Mouse (Mus musculus): ENCODE results near the gene Scrn1. TPM values are rescaled to one million over a fixed set of nuclear protein-coding genes. Genes with fewer than 3 reads are reported as not detected.

The Scrn1 gene
- polyA plus RNA-seq, 1 experiment from 2014 or later = 91.6 TPM

GRCm38 (mm10) chr6:54512256-54512655 is 54.0 kb downstream of the Scrn1 start:
- H3K4me1 ChIP-seq (replicated peaks) = peaks cover 24% of the 10 kb centered on the region
- H3K4me2 ChIP-seq = no peak overlapping the region
- H3K27me3 ChIP-seq = no peaks in the 10 kb centered on the region
- no peak overlapping the region for H3K27ac ChIP-seq
- H3K9me3 ChIP-seq = no peaks in the 10 kb centered on the region
- no peak for ATAC-seq (ENCODE audit: low FRiP score)
- WGBS = 80% methylated on average over 2 of the region's 2 CpGs
- no peak overlapping the region for H3K4me3 ChIP-seq
- H3K36me3 ChIP-seq = peaks cover 54% of the 10 kb centered on the region
- H3K9ac ChIP-seq = no peak overlapping the region

GRCm38 (mm10) chr6:54509264-54509663 is 57.0 kb downstream of the Scrn1 start:
- H3K4me3 ChIP-seq = no peak overlapping the region
- no peak overlapping the region for H3K4me2 ChIP-seq
- no peak for ATAC-seq (ENCODE audit: low FRiP score)
- no peaks in the 10 kb centered on the region for H3K27me3 ChIP-seq
- no peak overlapping the region for H3K9ac ChIP-seq
- WGBS = 87% methylated on average over 13 of the region's 13 CpGs
- peak overlapping the region; percentile 91 for H3K27ac ChIP-seq
- peaks cover 31% of the 10 kb centered on the region for H3K36me3 ChIP-seq
- peaks cover 28% of the 10 kb centered on the region for H3K4me1 ChIP-seq (replicated peaks)
- H3K9me3 ChIP-seq = no peaks in the 10 kb centered on the region

GRCm38 (mm10) chr6:54508256-54508793 is 58.0 kb downstream of the Scrn1 start:
- Histone ChIP-seq H3K9ac (peak overlapping the region; percentile 43), H3K36me3 (peaks cover 22% of the 10 kb centered on the region), H3K4me1 (replicated peaks) (peaks cover 28% of the 10 kb centered on the region), H3K4me3 (no peak overlapping the region), H3K27ac (peak overlapping the region; percentile 91), H3K4me2 (no peak overlapping the region), H3K9me3 (no peaks in the 10 kb centered on the region), H3K27me3 (no peaks in the 10 kb centered on the region)
- 23% methylated on average over 6 of the region's 6 CpGs for WGBS
- ATAC-seq (ENCODE audit: low FRiP score) = peak; percentile 71

- Histone ChIP-seq H3K9ac (no peak overlapping the region; the same call in 1 of the 2 replicates), H3K4me2 (no peak overlapping the region), H3K27ac (peak overlapping the region; percentile 91), H3K4me3 (no peak overlapping the region), H3K4me1 (replicated peaks) (peaks cover 28% of the 10 kb centered on the region), H3K36me3 (peaks cover 18% of the 10 kb centered on the region), H3K9me3 (no peaks in the 10 kb centered on the region), H3K27me3 (no peaks in the 10 kb centered on the region)
- 52% methylated on average over 5 of the region's 5 CpGs for WGBS
- ATAC-seq (ENCODE audit: low FRiP score) = peak; percentile 23; the same call in 1 of the 2 replicates
Measured at GRCm38 (mm10) chr6:54507808-54508207, 58.5 kb downstream of the Scrn1 start.

GRCm38 (mm10) chr6:54507002-54507401 is 59.3 kb downstream of the Scrn1 start:
- no peak for ATAC-seq (ENCODE audit: low FRiP score)
- Histone ChIP-seq H3K27ac (peak overlapping the region; percentile 91), H3K4me2 (no peak overlapping the region), H3K9ac (no peak overlapping the region), H3K4me3 (no peak overlapping the region), H3K27me3 (no peaks in the 10 kb centered on the region), H3K4me1 (replicated peaks) (peaks cover 28% of the 10 kb centered on the region), H3K36me3 (peaks cover 21% of the 10 kb centered on the region), H3K9me3 (no peaks in the 10 kb centered on the region)
- 45% methylated on average over 8 of the region's 8 CpGs for WGBS

GRCm38 (mm10) chr6:54506318-54506717 is 60.0 kb downstream of the Scrn1 start:
- no peak overlapping the region for H3K27ac ChIP-seq
- WGBS = 88% methylated on average over 11 of the region's 11 CpGs
- H3K4me1 ChIP-seq (replicated peaks) = peaks cover 28% of the 10 kb centered on the region
- H3K4me3 ChIP-seq = no peak overlapping the region
- H3K4me2 ChIP-seq = no peak overlapping the region
- no peaks in the 10 kb centered on the region for H3K9me3 ChIP-seq
- no peaks in the 10 kb centered on the region for H3K27me3 ChIP-seq
- H3K9ac ChIP-seq = no peak overlapping the region
- no peak for ATAC-seq (ENCODE audit: low FRiP score)
- H3K36me3 ChIP-seq = peaks cover 21% of the 10 kb centered on the region

- peaks cover 8% of the 10 kb centered on the region for H3K4me1 ChIP-seq (replicated peaks)
- no peak for ATAC-seq (ENCODE audit: low FRiP score)
- H3K27me3 ChIP-seq = no peaks in the 10 kb centered on the region
- no peak overlapping the region for H3K27ac ChIP-seq
- WGBS = 86% methylated on average over 6 of the region's 6 CpGs
- H3K9ac ChIP-seq = no peak overlapping the region
- peaks cover 29% of the 10 kb centered on the region for H3K36me3 ChIP-seq
- H3K4me3 ChIP-seq = no peak overlapping the region
- no peaks in the 10 kb centered on the region for H3K9me3 ChIP-seq
- H3K4me2 ChIP-seq = no peak overlapping the region
Measured at GRCm38 (mm10) chr6:54502661-54503115, 63.6 kb downstream of the Scrn1 start.

GRCm38 (mm10) chr6:54496214-54496613 is 70.1 kb downstream of the Scrn1 start:
- no peaks in the 10 kb centered on the region for H3K27me3 ChIP-seq
- H3K27ac ChIP-seq = no peak overlapping the region
- WGBS = 83% methylated on average over 7 of the region's 7 CpGs
- no peaks in the 10 kb centered on the region for H3K9me3 ChIP-seq
- no peak for ATAC-seq (ENCODE audit: low FRiP score)
- peaks cover 9% of the 10 kb centered on the region; the same call in 1 of the 2 replicates for H3K4me1 ChIP-seq (replicated peaks)
- H3K4me2 ChIP-seq = no peak overlapping the region
- H3K4me3 ChIP-seq = no peak overlapping the region
- no peak overlapping the region for H3K9ac ChIP-seq
- H3K36me3 ChIP-seq = peaks cover 16% of the 10 kb centered on the region

- H3K27ac ChIP-seq = no peak overlapping the region
- H3K4me1 ChIP-seq (replicated peaks) = peaks cover 9% of the 10 kb centered on the region; the same call in 1 of the 2 replicates
- H3K9ac ChIP-seq = no peak overlapping the region
- H3K36me3 ChIP-seq = peaks cover 2% of the 10 kb centered on the region
- H3K4me2 ChIP-seq = no peak overlapping the region
- H3K27me3 ChIP-seq = no peaks in the 10 kb centered on the region
- no peaks in the 10 kb centered on the region for H3K9me3 ChIP-seq
- ATAC-seq (ENCODE audit: low FRiP score) = no peak
- H3K4me3 ChIP-seq = no peak overlapping the region
- WGBS = 57% methylated on average over 11 of the region's 11 CpGs
Measured at GRCm38 (mm10) chr6:54494612-54495398, 71.5 kb downstream of the Scrn1 start.

GRCm38 (mm10) chr6:54494097-54494496 is 72.2 kb downstream of the Scrn1 start:
- Histone ChIP-seq H3K4me3 (no peak overlapping the region), H3K9ac (no peak overlapping the region), H3K36me3 (no peaks in the 10 kb centered on the region; the same call in 1 of the 2 replicates), H3K4me1 (replicated peaks) (peaks cover 9% of the 10 kb centered on the region; the same call in 1 of the 2 replicates), H3K27me3 (no peaks in the 10 kb centered on the region), H3K27ac (no peak overlapping the region), H3K9me3 (no peaks in the 10 kb centered on the region), H3K4me2 (no peak overlapping the region)
- ATAC-seq (ENCODE audit: low FRiP score) = no peak

- Histone ChIP-seq H3K9ac (no peak overlapping the region), H3K4me1 (replicated peaks) (peaks cover 9% of the 10 kb centered on the region; the same call in 1 of the 2 replicates), H3K4me2 (no peak overlapping the region), H3K4me3 (no peak overlapping the region), H3K27me3 (peaks cover 9% of the 10 kb centered on the region; the same call in 1 of the 2 replicates), H3K27ac (no peak overlapping the region), H3K9me3 (no peaks in the 10 kb centered on the region), H3K36me3 (no peaks in the 10 kb centered on the region)
- 70% methylated on average over 7 of the region's 7 CpGs for WGBS
- no peak for ATAC-seq (ENCODE audit: low FRiP score)
Measured at GRCm38 (mm10) chr6:54491074-54491473, 75.2 kb downstream of the Scrn1 start.

GRCm38 (mm10) chr6:54485973-54486569 is 80.2 kb downstream of the Scrn1 start:
- H3K4me3 ChIP-seq = peak overlapping the region; percentile 29; the same call in 1 of the 2 replicates
- no peak overlapping the region for H3K27ac ChIP-seq
- H3K9ac ChIP-seq = no peak overlapping the region
- H3K27me3 ChIP-seq = peaks cover 18% of the 10 kb centered on the region; the same call in 1 of the 2 replicates
- H3K36me3 ChIP-seq = no peaks in the 10 kb centered on the region
- WGBS = 34% methylated on average over 6 of the region's 6 CpGs
- peak overlapping the region; percentile 53 for H3K4me2 ChIP-seq
- peaks cover 17% of the 10 kb centered on the region for H3K4me1 ChIP-seq (replicated peaks)
- ATAC-seq (ENCODE audit: low FRiP score) = no peak
- H3K9me3 ChIP-seq = no peaks in the 10 kb centered on the region
